Mouse (Mus musculus): Measurements from ENCODE around the gene Kcnh1.

GRCm38 (mm10) chr1:192512821-192513220, 322.2 kb downstream of the Kcnh1 start:
- TF ChIP-seq CTCF (IDR thresholded peaks at IDR 0.05; ENCODE audit: low read depth) = no peak
- no peak for TF ChIP-seq EP300 (optimal IDR thresholded peaks at IDR 0.05)

Data from stomach, postnatal 0 days (tissue).